Mouse (Mus musculus) left cerebral cortex, postnatal 10 days (tissue): ENCODE results near the gene Drg2. TPM values are rescaled to one million over a fixed set of nuclear protein-coding genes. Genes with fewer than 3 reads are reported as not detected.
"Not testable (repeated sequence)": the region's sequence is repeated elsewhere in the genome, so short reads cannot be mapped to it uniquely, and the experiment has no call there.

Experiments
- DNase-seq, 2 experiments: peaks; one replicate each; pipeline ENCODE4 v3.0.0; 2021 to 2022; ENCODE audit warnings: low spot score in 2 of 2, mixed read lengths in 1 of 2; ENCODE audit errors: extremely low spot score in 1 of 2
- intact Hi-C: fragments of 180-260 bp; cut with DNase I; formaldehyde crosslinking; loops from one replicate; pipeline ENCODE4 v1.15.1; 2025
- total RNA-seq, 2 experiments: library from RNA; stranded (reverse); gene quantifications; 2 replicates each; pipeline ENCODE4 v1.2.3; 2021

Drg2 gene
- total RNA-seq: 10 to 100 TPM; 69.9 to 70.2 TPM

GRCm38 (mm10) chr11:60454080-60454744 is at the start of gene Drg2:
Drg2 (plus strand) TSS chr11:60454591.
- intact Hi-C loops: no loop called here

GRCm38 (mm10) chr11:60406606-60407005 is 47.8 kb upstream of the Drg2 start:
- DNase-seq: no peak
- intact Hi-C loops: no loop called here

More at GRCm38 (mm10) chr11:60454080-60454744, at the start of gene Drg2:
- DNase-seq: peak; percentile 91 to 92

GRCm38 (mm10) chr11:60412173-60412572 is 42.2 kb upstream of the Drg2 start:
- intact Hi-C loops: loop anchor here (5.0 to 10.0 kb wide), 5 partner anchors 60 to 537 kb away; partner anchors contain the start of genes Drc3, Rai1 and Tom1l2
- DNase-seq: peak; percentile 60 to 72

GRCm38 (mm10) chr11:60412921-60413320 is 41.5 kb upstream of the Drg2 start:
- DNase-seq: no peak
- intact Hi-C loops: loop anchor here (5.0 to 10.0 kb wide), 5 partner anchors 61 to 538 kb away; partner anchors contain the start of genes Drc3, Rai1 and Tom1l2

- DNase-seq: no peak
- intact Hi-C loops: loop anchor here (10.0 kb wide), 3 partner anchors 122 to 542 kb away; partner anchors contain the start of gene Rai1
Measured at GRCm38 (mm10) chr11:60416590-60416962, 37.8 kb upstream of the Drg2 start.

GRCm38 (mm10) chr11:60416963-60417716 is 37.3 kb upstream of the Drg2 start, which contains the start of gene Gid4:
Gid4 (plus strand) TSS chr11:60417145.
- intact Hi-C loops: loop anchor here (10.0 kb wide), 3 partner anchors 122 to 542 kb away; partner anchors contain the start of gene Rai1
- DNase-seq: peak; percentile 99

- intact Hi-C loops: loop anchor here (10.0 kb wide), 3 partner anchors 123 to 543 kb away; partner anchors contain the start of gene Rai1
- DNase-seq: peak; percentile 31 to 65
Measured at GRCm38 (mm10) chr11:60417717-60418472, 36.5 kb upstream of the Drg2 start, which contains the start of gene Atpaf2. Atpaf2 (minus strand) TSS chr11:60418457.

GRCm38 (mm10) chr11:60418473-60418803 is 36.0 kb upstream of the Drg2 start:
- peak in 1 of 2 experiments; percentile 66 for DNase-seq
- intact Hi-C loops: loop anchor here (10.0 kb wide), 3 partner anchors 124 to 544 kb away; partner anchors contain the start of gene Rai1

GRCm38 (mm10) chr11:60422046-60422668 is 32.2 kb upstream of the Drg2 start:
- DNase-seq: no peak
- intact Hi-C loops: no loop called here

- no peak for DNase-seq
- intact Hi-C loops: no loop called here
Measured at GRCm38 (mm10) chr11:60423006-60423405, 31.4 kb upstream of the Drg2 start.

- intact Hi-C loops: no loop called here
- DNase-seq: no peak
Measured at GRCm38 (mm10) chr11:60426417-60426816, 28.0 kb upstream of the Drg2 start.

- intact Hi-C loops: no loop called here
- no peak for DNase-seq
Measured at GRCm38 (mm10) chr11:60427628-60428027, 26.8 kb upstream of the Drg2 start.

- DNase-seq: no peak
- intact Hi-C loops: no loop called here
Measured at GRCm38 (mm10) chr11:60433501-60433900, 20.9 kb upstream of the Drg2 start.

- intact Hi-C loops: no loop called here
- DNase-seq: no peak
Measured at GRCm38 (mm10) chr11:60435133-60435532, 19.3 kb upstream of the Drg2 start.

GRCm38 (mm10) chr11:60436618-60437017 is 17.8 kb upstream of the Drg2 start:
- no peak for DNase-seq
- intact Hi-C loops: no loop called here

GRCm38 (mm10) chr11:60439621-60440020 is 14.8 kb upstream of the Drg2 start:
- DNase-seq, intact Hi-C loops: not testable (repeated sequence)

- DNase-seq: no peak
- intact Hi-C loops: no loop called here
Measured at GRCm38 (mm10) chr11:60440176-60440575, 14.2 kb upstream of the Drg2 start.

GRCm38 (mm10) chr11:60442896-60443295 is 11.5 kb upstream of the Drg2 start:
- intact Hi-C loops: no loop called here
- DNase-seq: no peak

- intact Hi-C loops: no loop called here
- DNase-seq: no peak
Measured at GRCm38 (mm10) chr11:60444007-60444406, 10.4 kb upstream of the Drg2 start.
